Mouse (Mus musculus) limb, embryonic 15.5 days (tissue): Measurements from ENCODE around the gene Tnnt3. TPM values are rescaled to one million over a fixed set of nuclear protein-coding genes. Genes with fewer than 3 reads are reported as not detected.
A peak's percentile ranks its signal among the peaks of the same experiment; 100 is the strongest.

ENCODE experiments used
- ATAC-seq: fragments of 200-750 bp; cut with Nextera tagmentation; 2 replicates; pipeline ENCODE4 v1.8.0; 2017; ENCODE audit warnings: low read depth, moderate TSS enrichment; ENCODE audit not compliant: insufficient number of reproducible peaks, low FRiP score, low TSS enrichment
- H3K27ac ChIP-seq: fragments of 300-500 bp; sonication (generic); 2 replicates; pipeline ENCODE4 v1.5.1; 2015; ENCODE audit warnings: moderate library complexity, mild to moderate bottlenecking, inconsistent platforms
- H3K27me3 ChIP-seq: fragments of 300-500 bp; sonication (generic); 2 replicates; pipeline ENCODE4 v1.6.1; 2015; ENCODE audit warnings: inconsistent platforms
- H3K36me3 ChIP-seq: fragments of 300-500 bp; sonication (generic); 2 replicates; pipeline ENCODE4 v1.6.1; 2015; ENCODE audit warnings: inconsistent platforms
- H3K4me1 ChIP-seq: fragments of 300-500 bp; sonication (generic); 2 replicates; pipeline ENCODE4 v1.6.1; 2015; ENCODE audit warnings: inconsistent platforms
- H3K4me2 ChIP-seq: fragments of 300-500 bp; sonication (generic); 2 replicates; pipeline ENCODE4 v1.6.1; 2015; ENCODE audit warnings: mild to moderate bottlenecking, inconsistent platforms
- H3K4me3 ChIP-seq: fragments of 300-500 bp; sonication (generic); 2 replicates; pipeline ENCODE4 v1.5.1; 2015; ENCODE audit warnings: mild to moderate bottlenecking, inconsistent platforms
- H3K9ac ChIP-seq: fragments of 300-500 bp; sonication (generic); 2 replicates; pipeline ENCODE4 v1.6.1; 2015; ENCODE audit warnings: inconsistent platforms
- H3K9me3 ChIP-seq: fragments of 300-500 bp; sonication (generic); 2 replicates; pipeline ENCODE4 v1.6.1; 2016; ENCODE audit warnings: inconsistent platforms
- WGBS: fragments of 180-500 bp; shearing (Covaris S2); methylation state at CpG from one replicate; pipeline ENCODE4 v1.1.7; 2015; 5-methylcytosine and 5-hydroxymethylcytosine counted together
- polyA plus RNA-seq: library from polyadenylated mRNA; unstranded; fragments of >200 nt; fragmentation: Nextera tagmentation; extraction: Ambion mirVana; gene quantifications from 2 replicates; pipeline ENCODE4 v1.2.1, GENCODE M21; 2015

The Tnnt3 gene
- polyA plus RNA-seq, 1 experiment from 2014 or later: 154 TPM

DNA sequence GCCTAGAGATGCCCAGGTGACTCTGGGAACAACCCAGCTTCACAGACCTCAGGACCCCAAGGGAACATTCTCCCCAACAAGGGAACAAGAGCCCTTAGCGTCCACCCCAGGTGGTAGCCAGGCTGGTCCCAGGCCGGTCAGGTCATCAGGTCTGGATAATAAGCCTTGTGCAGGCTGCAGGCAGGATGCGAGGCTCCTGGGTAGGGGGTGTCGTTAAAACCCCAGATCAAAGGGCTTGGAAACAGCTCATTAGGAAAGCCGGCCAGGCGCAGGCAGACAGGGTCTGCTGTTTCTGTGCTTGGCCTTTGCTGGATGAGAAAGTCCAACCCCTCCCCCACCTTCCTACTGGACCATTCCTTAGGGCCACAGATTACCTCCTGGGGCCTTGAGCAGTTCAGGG is 50.1 kb downstream of the Tnnt3 start:
- Histone ChIP-seq H3K27ac (peak overlapping the region; percentile 89), H3K4me2 (no peak overlapping the region), H3K9ac (no peak overlapping the region), H3K4me3 (no peak overlapping the region), H3K27me3 (no peaks in the 10 kb centered on the region), H3K36me3 (no peaks in the 10 kb centered on the region), H3K4me1 (peaks cover 86% of the 10 kb centered on the region), H3K9me3 (no peaks in the 10 kb centered on the region)
- 35% methylated on average over 6 of the region's 6 CpGs for WGBS
- ATAC-seq: no peak

GRCm38 (mm10) chr7:142549941-142550763 is 51.5 kb downstream of the Tnnt3 start:
- Histone ChIP-seq H3K4me3 (no peak overlapping the region), H3K27me3 (no peaks in the 10 kb centered on the region), H3K36me3 (no peaks in the 10 kb centered on the region), H3K27ac (peak overlapping the region; percentile 89), H3K9ac (no peak overlapping the region), H3K4me2 (no peak overlapping the region), H3K4me1 (peaks cover 92% of the 10 kb centered on the region), H3K9me3 (no peaks in the 10 kb centered on the region)
- 77% methylated on average over 10 of the region's 10 CpGs for WGBS
- ATAC-seq: no peak

- peak; percentile 26; the same call in 1 of the 2 replicates for ATAC-seq
- Histone ChIP-seq H3K4me3 (no peak overlapping the region), H3K27me3 (no peaks in the 10 kb centered on the region), H3K9ac (no peak overlapping the region), H3K4me2 (no peak overlapping the region), H3K4me1 (peaks cover 89% of the 10 kb centered on the region), H3K36me3 (no peaks in the 10 kb centered on the region), H3K9me3 (no peaks in the 10 kb centered on the region), H3K27ac (peak overlapping the region; percentile 89)
- WGBS: 66% methylated on average over 14 of the region's 14 CpGs
Measured at GRCm38 (mm10) chr7:142550935-142551373, 52.3 kb downstream of the Tnnt3 start.

GRCm38 (mm10) chr7:142551691-142552090 is 53.1 kb downstream of the Tnnt3 start:
- H3K4me3 ChIP-seq: no peak overlapping the region
- 93% methylated on average over 5 of the region's 5 CpGs for WGBS
- H3K4me2 ChIP-seq: no peak overlapping the region
- no peaks in the 10 kb centered on the region for H3K36me3 ChIP-seq
- no peak for ATAC-seq
- H3K9me3 ChIP-seq: no peaks in the 10 kb centered on the region
- peak overlapping the region; percentile 89 for H3K27ac ChIP-seq
- no peaks in the 10 kb centered on the region for H3K27me3 ChIP-seq
- H3K4me1 ChIP-seq: peaks cover 81% of the 10 kb centered on the region
- no peak overlapping the region for H3K9ac ChIP-seq

DNA sequence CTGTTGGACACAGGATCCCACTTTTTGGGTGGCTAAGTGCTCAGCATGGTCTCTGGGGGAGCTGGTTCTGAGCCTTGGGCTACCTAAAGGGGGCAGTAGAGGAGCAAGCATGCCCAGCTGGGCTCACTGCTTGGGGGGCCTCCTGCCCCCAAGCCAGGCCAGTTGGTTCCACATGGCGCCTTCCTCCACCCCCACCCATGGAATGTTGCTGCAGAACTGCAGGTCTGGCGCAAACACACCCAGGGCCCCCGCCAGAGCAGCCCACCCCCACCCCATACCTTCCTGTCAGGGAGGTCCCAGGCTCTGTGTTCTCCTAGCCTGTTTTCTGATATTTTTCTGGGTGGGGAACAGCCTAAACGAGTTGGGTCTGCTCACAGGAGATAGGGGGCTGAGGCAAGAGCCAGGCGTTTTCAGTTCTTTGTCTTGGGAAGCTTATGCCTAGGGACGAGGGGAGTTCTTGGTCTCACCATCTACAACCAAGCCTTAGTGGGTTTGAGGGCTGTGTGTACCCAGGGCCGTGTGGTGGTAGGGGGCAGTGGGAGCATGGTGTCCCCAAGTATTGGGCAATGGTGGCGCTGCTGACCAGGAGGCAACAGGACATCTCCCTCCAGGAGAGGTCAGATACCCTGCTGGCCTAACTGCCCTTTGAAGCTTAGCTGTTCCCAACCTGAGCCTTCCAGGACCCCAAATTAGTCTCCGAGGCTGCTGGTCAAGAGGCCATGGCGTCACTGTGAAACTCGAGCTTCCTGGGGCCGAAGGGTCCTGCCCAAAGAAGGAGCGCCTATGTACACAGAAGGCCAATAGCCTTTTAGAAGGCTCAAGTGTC is 54.2 kb downstream of the Tnnt3 start:
- Histone ChIP-seq H3K36me3 (no peaks in the 10 kb centered on the region), H3K4me3 (no peak overlapping the region), H3K27ac (peak overlapping the region; percentile 89), H3K9me3 (no peaks in the 10 kb centered on the region), H3K4me1 (peaks cover 73% of the 10 kb centered on the region), H3K4me2 (no peak overlapping the region), H3K9ac (no peak overlapping the region), H3K27me3 (no peaks in the 10 kb centered on the region)
- 22% methylated on average over 13 of the region's 13 CpGs for WGBS
- ATAC-seq: peak; percentile 59

DNA sequence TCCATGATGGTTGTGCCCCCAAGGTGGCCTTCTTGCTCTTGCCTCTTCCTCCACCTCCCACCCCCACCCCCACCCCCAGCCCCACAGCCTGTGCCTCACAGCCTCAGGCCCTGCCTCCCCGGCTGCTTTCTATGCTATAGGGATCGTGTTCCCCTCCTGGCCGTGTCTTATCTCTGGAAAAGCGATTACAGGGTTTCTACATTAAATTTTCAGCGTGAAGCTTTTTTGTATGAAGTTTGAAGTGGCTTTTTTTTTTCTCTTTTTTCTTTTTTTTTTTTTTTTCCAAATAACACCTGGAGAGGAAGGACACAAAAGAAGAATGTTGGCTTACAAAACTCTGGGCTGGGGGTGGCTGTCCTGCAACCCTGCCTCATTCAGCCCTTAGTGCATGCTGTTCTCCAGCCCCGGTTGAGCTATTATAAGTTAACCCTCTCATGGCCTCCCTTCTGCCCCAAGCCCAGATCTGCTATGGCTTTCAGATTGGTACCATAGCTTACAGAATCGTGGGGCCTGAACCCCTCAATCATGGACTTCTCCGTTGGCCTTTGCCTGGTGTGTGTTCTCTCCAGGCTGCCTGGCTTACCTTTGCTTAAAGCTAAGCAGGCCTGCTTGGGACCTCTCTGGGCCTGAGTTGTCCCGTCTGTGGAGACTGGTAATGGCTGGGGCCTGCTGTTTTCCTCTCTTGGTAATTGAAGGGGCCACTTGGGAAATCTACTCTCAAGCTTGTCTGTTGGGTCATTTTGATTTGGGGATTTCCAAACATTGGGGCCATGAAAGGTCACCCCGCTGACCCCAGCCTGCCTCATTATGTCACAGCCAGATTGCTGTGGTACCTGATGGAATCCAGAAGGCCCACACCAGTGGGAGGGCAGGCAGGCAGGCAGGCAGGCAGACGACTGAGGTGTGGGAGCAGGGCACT is 55.0 kb downstream of the Tnnt3 start:
- peaks cover 69% of the 10 kb centered on the region for H3K4me1 ChIP-seq
- H3K9ac ChIP-seq: no peak overlapping the region
- no peaks in the 10 kb centered on the region for H3K36me3 ChIP-seq
- H3K9me3 ChIP-seq: no peaks in the 10 kb centered on the region
- no peaks in the 10 kb centered on the region for H3K27me3 ChIP-seq
- H3K4me3 ChIP-seq: no peak overlapping the region
- ATAC-seq: peak; percentile 41; the same call in 1 of the 2 replicates
- H3K27ac ChIP-seq: peak overlapping the region; percentile 89
- 16% methylated on average over 11 of the region's 11 CpGs for WGBS
- H3K4me2 ChIP-seq: no peak overlapping the region

DNA sequence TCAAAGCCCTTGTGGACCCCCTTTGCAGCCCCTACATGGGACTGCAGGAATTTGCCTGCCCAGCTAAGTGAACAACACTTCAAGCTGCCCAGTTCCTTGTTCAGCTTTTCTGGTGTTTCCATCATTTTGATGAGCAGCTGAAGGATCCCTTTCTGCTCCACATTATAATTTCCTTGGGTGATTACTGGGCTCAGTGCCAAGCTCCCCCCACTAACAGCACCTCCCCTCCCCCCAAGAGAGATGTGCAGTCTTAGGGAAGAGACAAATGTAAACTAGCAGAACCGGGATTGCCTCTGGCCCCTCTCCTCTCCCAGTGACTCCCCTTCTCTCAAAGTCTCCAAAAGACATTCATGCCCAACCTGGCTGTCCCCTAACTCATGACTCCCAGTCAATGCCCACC is 56.0 kb downstream of the Tnnt3 start:
- no peak overlapping the region for H3K9ac ChIP-seq
- ATAC-seq: no peak
- peaks cover 63% of the 10 kb centered on the region for H3K4me1 ChIP-seq

GRCm38 (mm10) chr7:142555366-142556088 is 56.9 kb downstream of the Tnnt3 start:
- Histone ChIP-seq H3K4me1 (peaks cover 62% of the 10 kb centered on the region), H3K36me3 (no peaks in the 10 kb centered on the region), H3K9me3 (no peaks in the 10 kb centered on the region), H3K4me2 (no peak overlapping the region), H3K27ac (peak overlapping the region; percentile 89), H3K27me3 (no peaks in the 10 kb centered on the region), H3K9ac (no peak overlapping the region), H3K4me3 (no peak overlapping the region)
- 74% methylated on average over 8 of the region's 8 CpGs for WGBS
- no peak for ATAC-seq

More for the DNA sequence above, 56.0 kb downstream of the Tnnt3 start:
- Histone ChIP-seq H3K4me2 (no peak overlapping the region), H3K4me3 (no peak overlapping the region), H3K27ac (peak overlapping the region; percentile 89), H3K9me3 (no peaks in the 10 kb centered on the region), H3K27me3 (no peaks in the 10 kb centered on the region), H3K36me3 (no peaks in the 10 kb centered on the region)
- WGBS: 3% methylated on average over 1 of the region's 1 CpGs

DNA sequence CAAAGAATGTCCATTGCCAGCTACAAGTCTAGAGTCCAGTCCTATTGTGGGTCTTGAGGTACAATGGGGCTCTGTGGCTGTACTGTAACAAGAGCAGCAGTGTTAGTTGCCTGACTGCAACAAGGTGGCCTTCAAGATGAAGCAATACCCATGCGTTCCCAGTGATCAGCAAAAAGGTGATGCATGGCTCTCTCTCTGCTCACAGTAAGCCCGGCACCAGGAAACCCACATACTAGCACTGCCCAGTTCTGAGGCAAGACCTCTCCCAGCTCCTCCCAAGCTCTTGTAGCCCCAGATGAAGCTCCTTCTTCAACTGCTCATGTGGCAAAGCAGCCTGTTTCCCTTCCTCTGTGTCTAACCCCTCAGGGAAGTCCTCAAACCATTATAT is 57.4 kb downstream of the Tnnt3 start:
- 80% methylated on average over 2 of the region's 2 CpGs for WGBS
- Histone ChIP-seq H3K27ac (no peak overlapping the region), H3K36me3 (no peaks in the 10 kb centered on the region)

DNA sequence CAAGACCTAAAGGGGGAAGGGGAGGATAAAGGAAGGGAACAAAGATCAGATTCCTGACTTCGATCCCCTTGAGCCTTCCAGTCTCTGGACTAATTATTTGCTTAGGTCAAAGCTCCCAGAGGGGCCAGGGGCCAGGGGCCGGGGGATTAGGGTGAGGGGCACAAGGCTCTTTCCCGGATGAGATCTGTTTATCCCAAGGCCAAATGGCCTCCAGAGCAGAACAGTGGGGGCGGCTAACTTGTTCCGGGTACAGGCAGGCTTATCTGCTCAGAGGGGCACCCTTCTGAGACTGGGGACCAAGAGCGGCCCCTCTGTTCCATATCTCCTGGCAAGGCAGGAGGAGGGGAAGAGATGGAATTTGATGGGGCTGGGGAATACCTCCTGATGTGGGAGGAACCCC is 59.1 kb downstream of the Tnnt3 start:
- Histone ChIP-seq H3K27me3 (no peaks in the 10 kb centered on the region), H3K36me3 (no peaks in the 10 kb centered on the region), H3K9me3 (no peaks in the 10 kb centered on the region), H3K4me3 (no peak overlapping the region), H3K27ac (no peak overlapping the region), H3K9ac (no peak overlapping the region), H3K4me1 (peaks cover 60% of the 10 kb centered on the region), H3K4me2 (no peak overlapping the region)
- 56% methylated on average over 6 of the region's 6 CpGs for WGBS
- no peak for ATAC-seq

More for the DNA sequence above, 57.4 kb downstream of the Tnnt3 start:
- H3K4me1 ChIP-seq: peaks cover 60% of the 10 kb centered on the region
- H3K4me3 ChIP-seq: no peak overlapping the region
- no peak for ATAC-seq
- no peak overlapping the region for H3K4me2 ChIP-seq
- no peaks in the 10 kb centered on the region for H3K27me3 ChIP-seq
- no peaks in the 10 kb centered on the region for H3K9me3 ChIP-seq
- H3K9ac ChIP-seq: no peak overlapping the region
